Comparison of ENCODE assay signal across 8 mouse cellular contexts in genomic region chr4:149306712-149307595, GRCm38 (mm10). TPM values are rescaled to one million over a fixed set of nuclear protein-coding genes. Genes with fewer than 3 reads are reported as not detected.
DNase-seq lines count a peak whose midpoint lies in the region; ATAC-seq lines count a peak whose summit lies in the region.

No protein-coding gene starts in this region.

- DNase-seq in Muller cell, postnatal 12 days (ENCODE audit: inconsistent ontology term): peak; percentile 78
- peak; percentile 93 for DNase-seq in cerebellum, adult 9-10 months
- peak; percentile 48 to 74 for DNase-seq in frontal cortex, adult 2 months (ENCODE audit: extremely low spot score in 1 of 2, low spot score in 1 of 2)
- peak; percentile 73 for DNase-seq in hindbrain, embryonic 11.5 days (ENCODE audit: low spot score)
- peak; percentile 87 for DNase-seq in layer of hippocampus, adult 9-11 months
- DNase-seq in ovary, postnatal 14 days (ENCODE audit: low spot score): peak; percentile 44
- peak; percentile 75 for DNase-seq in urinary bladder, postnatal 14 days (ENCODE audit: low spot score)

- ATAC-seq in hindbrain, embryonic 11.5 days (ENCODE audit: low FRiP score): peak; percentile 64
- peak; percentile 39 for ATAC-seq in lung, embryonic 15.5 days (ENCODE audit: borderline replicate concordance, extremely low read depth, low FRiP score, low TSS enrichment)

- H3K9ac ChIP-seq in hindbrain, embryonic 11.5 days (ENCODE audit: low read depth, low read length): peak overlapping the region; percentile 99
- peak overlapping the region; percentile 88 for H3K9ac ChIP-seq in lung, embryonic 15.5 days

- H3K27ac ChIP-seq in hindbrain, embryonic 11.5 days (ENCODE audit: low read depth, low read length): peak overlapping the region; percentile 96
- peak overlapping the region; percentile 94 for H3K27ac ChIP-seq in lung, embryonic 15.5 days

- H3K4me2 ChIP-seq in hindbrain, embryonic 11.5 days (replicated peaks; ENCODE audit: low read depth, low read length): peak overlapping the region; percentile 73
- H3K4me2 ChIP-seq in lung, embryonic 15.5 days: peak overlapping the region; percentile 74

- WGBS in hindbrain, embryonic 11.5 days: under 1% methylated on average over 41 of the region's 83 CpGs
- under 1% methylated on average over 53 of the region's 83 CpGs for WGBS in lung, embryonic 15.5 days

- no peaks in the 10 kb centered on the region for H3K36me3 ChIP-seq in hindbrain, embryonic 11.5 days (ENCODE audit: control insufficient read depth, insufficient read depth, low read length)
- H3K36me3 ChIP-seq in lung, embryonic 15.5 days: no peaks in the 10 kb centered on the region

- H3K9me3 ChIP-seq in hindbrain, embryonic 11.5 days (ENCODE audit: control insufficient read depth, low read length): no peaks in the 10 kb centered on the region
- no peaks in the 10 kb centered on the region for H3K9me3 ChIP-seq in lung, embryonic 15.5 days

- H3K4me1 ChIP-seq in hindbrain, embryonic 11.5 days (replicated peaks; ENCODE audit: control insufficient read depth, insufficient read depth, low read length): peaks cover 3% of the 10 kb centered on the region
- peaks cover 38% of the 10 kb centered on the region for H3K4me1 ChIP-seq in lung, embryonic 15.5 days

- H3K4me3 ChIP-seq in hindbrain, embryonic 11.5 days (ENCODE audit: low read depth, low read length): peak overlapping the region; percentile 100
- peak overlapping the region; percentile 92 for H3K4me3 ChIP-seq in lung, embryonic 15.5 days

- H3K27me3 ChIP-seq in hindbrain, embryonic 11.5 days (ENCODE audit: control insufficient read depth, insufficient read depth, low read length): no peaks in the 10 kb centered on the region
- no peaks in the 10 kb centered on the region for H3K27me3 ChIP-seq in lung, embryonic 15.5 days

RNA-seq across cellular contexts. Expression of gene Kif1b, which starts 0.5 kb away (rescaled TPM):
- 150 and 188 TPM in 2 replicates for polyA plus RNA-seq in frontal cortex, adult 2 months (2012; rRNA removed)
- polyA plus RNA-seq in hindbrain, embryonic 11.5 days (2014; fragmentation: Nextera tagmentation; extraction: Ambion mirVana): 113 and 173 TPM in 2 replicates
- 34.4 and 36.5 TPM in 2 replicates for polyA plus RNA-seq in lung, embryonic 15.5 days (2015; fragmentation: Nextera tagmentation; extraction: Ambion mirVana)

Comparison
In these comparisons a context has a peak if more than half of its experiments do, and no peak if none do; other contexts are left out.
1. Peak in every context shown above with its lines: DNase-seq, ATAC-seq, H3K4me3 ChIP-seq and H3K27ac ChIP-seq.